Mouse (Mus musculus): ENCODE measurements around the gene Acta2. TPM values are rescaled to one million over a fixed set of nuclear protein-coding genes. Genes with fewer than 3 reads are reported as not detected.
A peak's percentile ranks its signal among the peaks of the same experiment; 100 is the strongest.

Acta2 gene
- polyA plus RNA-seq, 1 experiment from 2014 or later: 114 TPM

- Histone ChIP-seq H3K36me3 (no peaks in the 10 kb centered on the region), H3K4me1 (no peaks in the 10 kb centered on the region), H3K9ac (no peak overlapping the region), H3K27ac (no peak overlapping the region), H3K9me3 (no peaks in the 10 kb centered on the region), H3K4me3 (no peak overlapping the region), H3K27me3 (no peaks in the 10 kb centered on the region), H3K4me2 (replicated peaks) (no peak overlapping the region)
- WGBS: 52% methylated on average over 1 of the region's 1 CpGs
- no peak for ATAC-seq (ENCODE audit: insufficient number of reproducible peaks, insufficient read depth, low FRiP score, low TSS enrichment)
These were observed 13.6 kb upstream of the Acta2 start for GRCm38 (mm10) chr19:34268991-34269390.

GRCm38 (mm10) chr19:34265604-34266193 is 10.3 kb upstream of the Acta2 start:
- no peaks in the 10 kb centered on the region for H3K27me3 ChIP-seq
- H3K4me2 ChIP-seq (replicated peaks): no peak overlapping the region
- no peak for ATAC-seq (ENCODE audit: insufficient number of reproducible peaks, insufficient read depth, low FRiP score, low TSS enrichment)
- H3K9me3 ChIP-seq: no peaks in the 10 kb centered on the region
- no peak overlapping the region for H3K27ac ChIP-seq
- WGBS: 72% methylated on average over 5 of the region's 5 CpGs
- H3K4me1 ChIP-seq: no peaks in the 10 kb centered on the region
- H3K4me3 ChIP-seq: no peak overlapping the region
- H3K9ac ChIP-seq: no peak overlapping the region
- H3K36me3 ChIP-seq: no peaks in the 10 kb centered on the region

GRCm38 (mm10) chr19:34262273-34262974 is 7.0 kb upstream of the Acta2 start:
- H3K9ac ChIP-seq: no peak overlapping the region
- H3K9me3 ChIP-seq: no peaks in the 10 kb centered on the region
- ATAC-seq (ENCODE audit: insufficient number of reproducible peaks, insufficient read depth, low FRiP score, low TSS enrichment): no peak
- H3K27me3 ChIP-seq: no peaks in the 10 kb centered on the region
- no peak overlapping the region for H3K4me2 ChIP-seq (replicated peaks)
- H3K36me3 ChIP-seq: no peaks in the 10 kb centered on the region
- no peak overlapping the region for H3K4me3 ChIP-seq
- WGBS: 81% methylated on average over 2 of the region's 2 CpGs
- no peak overlapping the region for H3K27ac ChIP-seq
- H3K4me1 ChIP-seq: no peaks in the 10 kb centered on the region

GRCm38 (mm10) chr19:34256936-34257335 is 1.5 kb upstream of the Acta2 start:
- no peaks in the 10 kb centered on the region for H3K27me3 ChIP-seq
- H3K9me3 ChIP-seq: no peaks in the 10 kb centered on the region
- no peak overlapping the region for H3K9ac ChIP-seq
- ATAC-seq (ENCODE audit: insufficient number of reproducible peaks, insufficient read depth, low FRiP score, low TSS enrichment): no peak
- no peak overlapping the region for H3K27ac ChIP-seq
- H3K4me1 ChIP-seq: peaks cover 10% of the 10 kb centered on the region
- H3K36me3 ChIP-seq: no peaks in the 10 kb centered on the region
- no peak overlapping the region for H3K4me3 ChIP-seq
- WGBS: 86% methylated on average over 2 of the region's 2 CpGs
- H3K4me2 ChIP-seq (replicated peaks): no peak overlapping the region

GRCm38 (mm10) chr19:34256149-34256548 is 759 bp upstream of the Acta2 start:
- no peak for ATAC-seq (ENCODE audit: insufficient number of reproducible peaks, insufficient read depth, low FRiP score, low TSS enrichment)
- H3K4me2 ChIP-seq (replicated peaks): no peak overlapping the region
- no peak overlapping the region for H3K4me3 ChIP-seq
- 75% methylated on average over 5 of the region's 5 CpGs for WGBS
- H3K36me3 ChIP-seq: no peaks in the 10 kb centered on the region
- H3K4me1 ChIP-seq: peaks cover 10% of the 10 kb centered on the region
- H3K27ac ChIP-seq: no peak overlapping the region
- H3K9ac ChIP-seq: no peak overlapping the region
- no peaks in the 10 kb centered on the region for H3K27me3 ChIP-seq
- H3K9me3 ChIP-seq: no peaks in the 10 kb centered on the region

- Histone ChIP-seq H3K4me2 (replicated peaks) (peak overlapping the region; percentile 29; the same call in 1 of the 2 replicates), H3K9ac (no peak overlapping the region)
- WGBS: 46% methylated on average over 14 of the region's 14 CpGs
These were observed 1.1 kb downstream of the Acta2 start for GRCm38 (mm10) chr19:34254101-34254879.

GRCm38 (mm10) chr19:34252450-34252849 is 2.9 kb downstream of the Acta2 start:
- H3K4me1 ChIP-seq: peaks cover 10% of the 10 kb centered on the region
- H3K9ac ChIP-seq: no peak overlapping the region
- 82% methylated on average over 9 of the region's 9 CpGs for WGBS
- no peak overlapping the region for H3K4me3 ChIP-seq
- no peaks in the 10 kb centered on the region for H3K27me3 ChIP-seq
- H3K9me3 ChIP-seq: no peaks in the 10 kb centered on the region
- ATAC-seq (ENCODE audit: insufficient number of reproducible peaks, insufficient read depth, low FRiP score, low TSS enrichment): no peak
- H3K4me2 ChIP-seq (replicated peaks): no peak overlapping the region
- H3K27ac ChIP-seq: 0 out of 2 replicates have a peak overlapping the region, but pooled peaks have one; percentile 26
- H3K36me3 ChIP-seq: no peaks in the 10 kb centered on the region

More at GRCm38 (mm10) chr19:34254101-34254879, 1.1 kb downstream of the Acta2 start:
- Histone ChIP-seq H3K4me3 (0 out of 2 replicates have a peak overlapping the region, but pooled peaks have one; percentile 4), H3K9me3 (no peaks in the 10 kb centered on the region), H3K4me1 (peaks cover 10% of the 10 kb centered on the region), H3K36me3 (no peaks in the 10 kb centered on the region), H3K27ac (peak overlapping the region; percentile 41; the same call in 1 of the 2 replicates), H3K27me3 (no peaks in the 10 kb centered on the region)
- ATAC-seq (ENCODE audit: insufficient number of reproducible peaks, insufficient read depth, low FRiP score, low TSS enrichment): no peak

- peaks cover 10% of the 10 kb centered on the region for H3K4me1 ChIP-seq
- no peaks in the 10 kb centered on the region for H3K27me3 ChIP-seq
- no peak overlapping the region for H3K27ac ChIP-seq
- no peak overlapping the region for H3K9ac ChIP-seq
- H3K9me3 ChIP-seq: no peaks in the 10 kb centered on the region
- H3K36me3 ChIP-seq: no peaks in the 10 kb centered on the region
- no peak for ATAC-seq (ENCODE audit: insufficient number of reproducible peaks, insufficient read depth, low FRiP score, low TSS enrichment)
- H3K4me2 ChIP-seq (replicated peaks): no peak overlapping the region
- WGBS: 67% methylated on average over 2 of the region's 2 CpGs
- H3K4me3 ChIP-seq: no peak overlapping the region
These were observed 3.5 kb downstream of the Acta2 start for GRCm38 (mm10) chr19:34251900-34252299.

GRCm38 (mm10) chr19:34250621-34251020 is 4.8 kb downstream of the Acta2 start:
- whole genome bisulfite sequencing: 67% methylated on average over 4 of the region's 4 CpGs
- H3K27ac ChIP-seq: no peak overlapping the region
- H3K4me2 ChIP-seq (replicated peaks): no peak overlapping the region
- no peak overlapping the region for H3K9ac ChIP-seq
- peaks cover 10% of the 10 kb centered on the region for H3K4me1 ChIP-seq
- H3K9me3 ChIP-seq: no peaks in the 10 kb centered on the region
- no peaks in the 10 kb centered on the region for H3K36me3 ChIP-seq
- no peak for ATAC-seq (ENCODE audit: insufficient number of reproducible peaks, insufficient read depth, low FRiP score, low TSS enrichment)
- H3K4me3 ChIP-seq: no peak overlapping the region
- no peaks in the 10 kb centered on the region for H3K27me3 ChIP-seq

GRCm38 (mm10) chr19:34248558-34248957 is 6.8 kb downstream of the Acta2 start:
- no peak for ATAC-seq (ENCODE audit: insufficient number of reproducible peaks, insufficient read depth, low FRiP score, low TSS enrichment)
- Histone ChIP-seq H3K9me3 (no peaks in the 10 kb centered on the region), H3K4me3 (no peak overlapping the region), H3K4me1 (peaks cover under 1% of the 10 kb centered on the region; the same call in 1 of the 2 replicates), H3K9ac (no peak overlapping the region), H3K27me3 (no peaks in the 10 kb centered on the region), H3K4me2 (replicated peaks) (no peak overlapping the region), H3K27ac (no peak overlapping the region), H3K36me3 (no peaks in the 10 kb centered on the region)
- WGBS: 79% methylated on average over 5 of the region's 5 CpGs

- Histone ChIP-seq H3K27me3 (no peaks in the 10 kb centered on the region), H3K27ac (no peak overlapping the region), H3K9ac (no peak overlapping the region), H3K4me2 (replicated peaks) (no peak overlapping the region), H3K9me3 (no peaks in the 10 kb centered on the region), H3K36me3 (no peaks in the 10 kb centered on the region), H3K4me1 (no peaks in the 10 kb centered on the region), H3K4me3 (no peak overlapping the region)
- ATAC-seq (ENCODE audit: insufficient number of reproducible peaks, insufficient read depth, low FRiP score, low TSS enrichment): no peak
- 16% methylated on average over 6 of the region's 6 CpGs for WGBS
These were observed 11.3 kb downstream of the Acta2 start for GRCm38 (mm10) chr19:34244056-34244455.

GRCm38 (mm10) chr19:34242925-34243324 is 12.5 kb downstream of the Acta2 start:
- H3K4me3 ChIP-seq: no peak overlapping the region
- no peak for ATAC-seq (ENCODE audit: insufficient number of reproducible peaks, insufficient read depth, low FRiP score, low TSS enrichment)

More at GRCm38 (mm10) chr19:34242925-34243324, 12.5 kb downstream of the Acta2 start:
- no peak overlapping the region for H3K27ac ChIP-seq
- no peaks in the 10 kb centered on the region for H3K27me3 ChIP-seq
- H3K4me1 ChIP-seq: no peaks in the 10 kb centered on the region
- no peaks in the 10 kb centered on the region for H3K36me3 ChIP-seq
- no peak overlapping the region for H3K4me2 ChIP-seq (replicated peaks)
- no peak overlapping the region for H3K9ac ChIP-seq
- no peaks in the 10 kb centered on the region for H3K9me3 ChIP-seq

Data from embryonic facial prominence, embryonic 12.5 days (tissue).